Mouse (Mus musculus): ENCODE data around the gene Fgf5.

Gene Fgf5

DNA sequence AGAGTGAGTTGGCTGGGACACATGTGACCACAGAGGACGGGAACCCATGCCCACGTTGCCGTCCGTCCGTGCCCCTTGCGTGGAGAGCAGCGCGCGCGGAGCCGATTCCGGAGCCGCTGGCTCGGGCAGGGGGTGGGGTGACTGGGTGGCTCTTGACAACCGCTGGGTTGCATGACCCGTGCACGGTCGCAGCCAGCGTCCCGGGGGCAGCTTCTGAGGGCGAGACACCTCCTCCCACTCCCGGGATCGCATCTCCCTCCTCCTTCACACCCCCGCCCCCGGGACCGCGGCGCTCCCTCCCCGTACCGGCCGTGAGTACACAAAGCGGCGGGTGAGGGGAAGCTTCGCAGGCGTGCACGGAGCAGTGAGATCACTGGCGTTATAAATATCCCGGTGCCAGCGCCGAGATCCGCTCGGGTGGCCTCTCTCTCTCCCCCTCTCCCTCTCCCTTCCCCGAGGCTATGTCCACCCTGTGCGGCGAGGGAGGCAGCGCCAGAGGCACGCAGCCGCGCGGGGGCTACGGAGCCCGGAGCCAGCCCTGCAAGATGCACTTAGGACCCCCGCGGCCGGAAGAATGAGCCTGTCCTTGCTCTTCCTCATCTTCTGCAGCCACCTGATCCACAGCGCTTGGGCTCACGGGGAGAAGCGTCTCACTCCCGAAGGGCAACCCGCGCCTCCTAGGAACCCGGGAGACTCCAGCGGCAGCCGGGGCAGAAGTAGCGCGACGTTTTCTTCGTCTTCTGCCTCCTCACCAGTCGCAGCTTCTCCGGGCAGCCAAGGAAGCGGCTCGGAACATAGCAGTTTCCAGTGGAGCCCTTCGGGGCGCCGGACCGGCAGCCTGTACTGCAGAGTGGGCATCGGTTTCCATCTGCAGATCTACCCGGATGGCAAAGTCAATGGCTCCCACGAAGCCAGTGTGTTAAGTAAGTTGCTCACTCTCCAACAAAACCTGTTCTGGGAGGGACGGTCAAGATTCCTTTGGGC is at the start of gene Fgf5:
Fgf5 (plus strand) TSS at position 347 of the 984 bp plus-strand sequence.
- DNase-seq (ENCODE audit: low spot score in 2 of 2), result no peak

DNA sequence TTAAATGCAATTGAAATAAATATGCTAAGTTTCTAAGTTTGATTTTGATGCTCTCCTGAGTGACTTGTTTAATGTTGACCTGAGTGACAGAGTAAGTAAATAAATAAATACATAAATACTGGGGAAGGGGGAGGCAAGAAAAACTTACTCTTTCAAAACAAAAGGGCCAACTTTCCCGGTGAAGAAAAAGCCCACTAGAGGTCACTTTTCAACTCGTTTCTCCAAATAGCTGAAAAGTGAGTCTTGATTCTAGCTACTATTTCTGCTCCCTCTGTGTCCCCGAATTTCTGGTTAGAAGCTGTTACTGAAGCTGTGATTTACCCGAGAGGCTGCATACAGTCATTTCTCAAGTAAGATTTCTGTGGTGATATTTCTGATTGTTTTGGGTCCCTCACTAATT is 41.5 kb upstream of the Fgf5 start:
- no peak for DNase-seq (ENCODE audit: low spot score in 2 of 2)

DNA sequence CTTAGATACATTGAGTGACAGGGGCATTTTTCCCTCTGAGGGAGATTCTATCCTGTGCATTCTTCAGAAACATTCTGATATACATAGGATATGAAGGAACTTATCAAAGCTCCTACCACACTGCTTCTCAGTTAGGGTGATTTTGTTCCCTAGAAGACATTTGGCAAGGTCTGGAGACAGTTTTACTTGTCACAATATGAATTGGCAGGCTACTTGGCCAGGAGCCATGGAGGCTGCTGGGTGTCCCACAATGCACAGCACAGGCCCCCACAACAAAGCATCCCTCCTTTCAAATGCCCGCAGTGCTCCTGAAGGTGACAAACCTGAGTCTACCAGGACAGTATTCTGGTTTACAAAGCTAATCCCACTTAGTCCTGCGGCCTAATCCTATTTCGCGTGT is 32.0 kb upstream of the Fgf5 start:
- DNase-seq (ENCODE audit: low spot score in 2 of 2), result no peak

DNA sequence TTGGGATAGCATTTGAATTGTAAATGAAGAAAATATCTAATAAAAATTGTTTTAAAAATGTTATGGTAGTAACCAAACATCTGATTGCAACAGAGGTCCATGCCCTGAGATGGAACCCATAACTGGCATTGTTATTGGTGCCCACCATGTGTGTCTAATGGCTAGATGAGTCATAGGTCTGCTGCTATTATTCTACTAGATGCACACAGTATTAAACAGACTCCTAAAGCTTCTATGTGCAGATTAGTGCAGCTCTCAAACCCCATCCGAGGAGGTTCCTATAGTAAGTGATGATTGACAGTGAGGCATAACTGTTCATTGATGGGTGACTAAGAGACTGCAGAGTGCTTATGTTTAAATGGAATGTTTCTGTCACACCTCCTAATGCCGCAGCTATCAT is 27.3 kb upstream of the Fgf5 start:
- no peak for DNase-seq (ENCODE audit: low spot score in 2 of 2)

DNA sequence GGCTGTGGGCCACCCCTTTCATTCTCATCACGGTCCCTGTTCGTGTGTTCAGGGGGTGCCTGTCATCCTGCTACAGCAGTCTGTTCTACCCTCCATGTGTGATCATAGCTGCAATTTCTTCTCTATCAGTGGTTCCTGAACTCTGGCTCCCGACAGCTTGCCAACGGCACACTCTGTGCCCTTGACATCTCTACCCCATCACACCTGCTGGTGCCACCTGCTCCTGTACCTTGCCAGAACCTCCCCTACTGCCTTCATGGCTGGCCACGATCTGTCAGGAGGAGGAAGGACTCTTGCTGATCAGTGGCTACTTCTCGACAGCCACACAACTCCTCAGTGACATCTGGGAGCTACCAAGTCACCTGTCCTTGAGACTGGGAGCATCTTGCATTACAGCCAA is 24.5 kb upstream of the Fgf5 start:
- no peak for DNase-seq (ENCODE audit: low spot score in 2 of 2)

DNA sequence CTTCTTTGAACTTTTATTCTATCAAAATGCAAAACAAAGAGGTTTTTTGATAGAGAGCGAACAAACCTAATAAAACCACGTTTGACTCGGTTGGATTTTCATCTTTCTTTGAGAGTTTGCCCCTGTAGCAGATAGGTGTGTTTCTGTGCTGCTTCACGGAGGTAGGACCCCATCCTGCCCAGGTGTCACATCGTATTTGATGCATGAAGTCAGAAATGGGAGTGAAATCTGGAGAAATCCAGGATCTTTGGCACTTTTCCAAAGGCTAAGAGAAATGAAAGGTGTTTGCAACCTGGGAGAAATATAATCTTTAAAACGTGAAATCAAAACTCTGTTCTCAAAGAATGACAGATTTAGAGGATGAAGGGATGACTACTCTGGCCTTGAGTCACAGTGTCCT is 15.5 kb upstream of the Fgf5 start:
- DNase-seq (ENCODE audit: low spot score in 2 of 2), result no peak

DNA sequence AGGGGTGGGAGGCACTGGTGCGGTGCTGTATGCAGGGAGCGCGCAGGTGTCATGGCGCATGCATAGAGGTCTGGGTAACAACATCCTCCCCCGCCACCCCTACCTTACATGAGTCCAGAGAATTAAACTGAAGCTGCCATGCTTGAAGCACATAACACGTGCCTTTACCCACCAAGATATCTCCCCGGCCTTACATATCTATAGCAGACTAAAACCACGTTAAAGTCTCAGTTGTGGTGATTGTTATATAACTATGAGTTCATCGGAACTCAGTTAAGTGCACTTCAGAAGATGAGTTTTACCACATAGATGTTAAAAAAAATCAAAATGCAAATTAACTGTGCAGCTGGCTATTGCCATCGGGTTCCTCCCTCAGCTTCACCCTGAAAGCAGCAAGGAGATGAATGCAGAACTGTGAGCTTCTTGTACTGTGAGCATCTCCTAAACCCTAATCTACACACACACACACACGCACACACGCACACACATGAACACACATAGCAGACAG is 12.6 kb upstream of the Fgf5 start:
- no peak for DNase-seq (ENCODE audit: low spot score in 2 of 2)

DNA sequence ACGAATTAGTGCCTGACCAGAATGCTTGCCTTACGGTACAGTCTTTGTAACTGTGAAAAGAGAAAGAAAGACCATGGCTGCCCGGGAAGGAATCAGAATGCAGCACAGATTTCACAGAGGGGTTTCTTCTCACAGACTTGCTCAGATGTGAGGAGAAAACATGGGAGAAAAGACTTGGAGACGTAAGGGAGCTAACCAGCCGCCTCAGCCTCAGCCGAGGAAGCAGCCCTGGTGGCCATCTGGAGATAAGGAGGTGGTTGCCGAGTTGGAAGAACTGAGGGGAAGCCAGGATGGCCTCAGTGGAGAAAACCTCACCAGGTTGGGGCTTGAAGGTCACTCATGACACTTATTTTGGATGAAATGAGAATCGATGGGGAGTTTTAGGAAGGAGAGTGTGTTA is 8.7 kb upstream of the Fgf5 start:
- DNase-seq (ENCODE audit: low spot score in 2 of 2), result no peak

DNA sequence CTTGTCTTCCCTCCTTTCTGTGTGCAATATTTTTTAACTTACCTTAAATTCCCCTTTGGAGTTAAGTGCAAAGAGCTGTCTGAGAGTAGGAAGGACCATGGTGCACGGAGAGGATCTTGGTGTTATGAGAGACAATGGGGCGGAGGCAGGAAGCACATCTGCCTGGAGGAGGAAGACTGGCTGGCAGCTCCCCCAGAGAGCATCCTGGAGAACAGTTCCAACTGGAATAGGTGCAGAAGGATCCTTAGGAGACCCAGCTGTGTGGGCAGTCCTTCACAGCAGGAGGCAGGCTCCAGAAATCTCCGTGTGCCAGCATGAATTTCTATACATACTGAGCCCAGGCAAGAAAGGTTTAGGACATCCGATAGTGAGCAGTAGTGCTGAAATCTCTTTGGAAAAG is 8.0 kb upstream of the Fgf5 start:
- no peak for DNase-seq (ENCODE audit: low spot score in 2 of 2)

DNA sequence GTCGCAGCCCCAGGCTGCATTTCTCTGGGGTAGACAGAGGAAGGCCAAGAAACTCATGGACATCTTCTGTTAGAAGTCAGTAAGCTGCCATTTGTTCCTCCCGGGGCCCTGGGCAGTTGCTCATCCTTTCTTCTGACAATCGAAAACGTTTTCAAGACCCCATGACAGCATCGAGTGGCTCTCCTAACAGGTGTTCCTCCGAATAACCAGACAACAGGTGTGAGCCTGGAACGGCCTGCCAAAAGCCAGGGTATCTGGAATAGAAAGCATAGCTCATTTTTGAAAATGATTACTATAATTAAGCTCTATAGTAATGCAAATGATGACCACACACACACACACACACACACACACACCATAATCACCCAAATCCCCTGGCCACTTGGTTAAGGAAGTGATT is 7.2 kb upstream of the Fgf5 start:
- DNase-seq (ENCODE audit: low spot score in 2 of 2), result no peak

DNA sequence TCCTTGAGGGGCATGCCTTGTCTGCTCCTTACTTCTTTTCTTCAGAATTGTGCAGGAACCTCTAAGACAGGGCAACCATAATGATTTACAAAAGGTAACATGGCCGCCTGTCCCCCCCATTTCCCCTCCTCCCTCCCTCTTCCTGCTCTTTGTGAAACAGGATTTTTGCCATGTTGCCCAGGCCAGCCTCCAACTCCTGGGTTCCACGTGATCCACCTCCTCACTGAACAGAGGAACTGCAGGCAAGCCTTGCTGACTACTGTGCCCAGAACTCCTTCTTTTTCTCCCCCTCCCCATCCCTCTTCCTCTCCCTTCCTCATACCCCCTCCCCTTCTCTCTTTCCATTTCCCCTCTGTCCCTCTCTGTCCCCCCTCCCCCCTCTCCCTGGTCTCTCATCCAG is 6.5 kb upstream of the Fgf5 start:
- DNase-seq (ENCODE audit: low spot score in 2 of 2), result no peak

DNA sequence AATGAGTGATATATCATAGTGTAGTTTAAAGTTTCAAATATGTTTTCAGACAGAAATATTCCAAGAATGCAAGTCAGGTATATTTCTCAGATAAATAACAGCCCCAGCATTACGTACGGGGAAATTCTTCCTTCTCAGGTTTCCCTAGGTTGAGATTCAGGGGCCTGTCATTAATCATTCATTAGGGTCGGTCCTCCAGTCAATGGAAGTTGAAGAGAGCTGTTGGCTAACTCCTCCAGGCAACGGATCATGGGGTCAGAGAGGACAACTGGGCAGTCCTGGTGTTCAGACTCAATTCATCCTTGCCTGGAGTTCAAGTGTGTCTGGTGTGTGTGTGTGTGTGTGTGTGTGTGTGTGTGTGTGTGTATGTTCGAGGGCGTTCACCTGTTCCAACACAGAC is 837 bp upstream of the Fgf5 start:
- DNase-seq (ENCODE audit: low spot score in 2 of 2), result no peak

DNA sequence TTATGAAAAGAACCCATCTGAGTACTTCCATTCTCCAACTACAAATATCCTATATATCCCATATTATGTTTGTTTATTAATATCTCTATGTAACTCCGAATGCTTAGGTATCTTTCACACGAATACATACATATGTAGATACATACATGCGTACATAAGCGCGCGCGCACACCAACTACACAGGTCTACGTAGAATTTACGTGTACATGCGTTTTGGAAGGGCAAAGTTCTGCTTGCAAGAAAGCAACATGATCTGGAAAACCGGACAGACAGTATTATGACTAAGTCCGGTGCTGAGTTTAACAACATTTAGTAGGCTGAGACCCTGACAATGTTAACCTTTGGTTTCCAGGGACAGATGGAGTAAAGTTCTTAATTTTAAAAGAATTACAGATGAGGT is 1.2 kb downstream of the Fgf5 start:
- DNase-seq (ENCODE audit: low spot score in 2 of 2), result no peak

DNA sequence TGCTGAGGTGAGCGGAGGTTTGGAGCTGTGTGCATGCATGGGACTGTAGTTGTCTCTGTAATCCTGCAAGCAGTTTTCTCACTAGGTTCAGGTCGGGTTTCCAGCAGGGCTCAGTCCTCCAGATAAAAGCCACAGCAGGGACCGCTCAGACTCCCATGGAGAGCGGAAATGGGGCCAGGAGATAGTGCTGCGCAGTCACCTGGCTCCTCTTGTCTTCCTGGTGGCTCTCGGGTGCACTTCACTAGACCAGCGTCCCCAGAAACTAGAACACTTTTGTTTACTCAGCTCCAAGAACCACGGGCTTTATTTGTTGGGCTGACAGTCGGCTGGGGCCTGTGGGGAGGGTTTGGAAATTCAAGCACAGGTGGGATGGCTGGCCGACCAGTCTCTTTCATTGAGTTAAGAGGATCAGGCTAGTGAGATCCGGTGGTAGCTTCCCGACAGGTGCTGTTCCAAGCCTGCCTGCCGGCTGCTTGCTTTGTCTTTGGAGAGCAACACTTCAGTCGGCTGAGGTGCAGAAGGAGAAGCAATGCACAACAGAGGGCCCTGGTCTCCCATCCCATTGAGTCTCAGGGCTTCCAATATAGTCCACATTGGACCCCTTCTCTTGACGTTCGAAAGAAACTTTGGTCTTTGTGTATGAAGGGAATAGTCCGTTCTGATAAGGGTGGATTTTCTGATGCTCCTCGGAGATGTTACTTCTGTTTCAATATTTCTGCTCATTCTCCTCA is 1.9 kb downstream of the Fgf5 start:
- DNase-seq (ENCODE audit: low spot score in 2 of 2), result no peak

DNA sequence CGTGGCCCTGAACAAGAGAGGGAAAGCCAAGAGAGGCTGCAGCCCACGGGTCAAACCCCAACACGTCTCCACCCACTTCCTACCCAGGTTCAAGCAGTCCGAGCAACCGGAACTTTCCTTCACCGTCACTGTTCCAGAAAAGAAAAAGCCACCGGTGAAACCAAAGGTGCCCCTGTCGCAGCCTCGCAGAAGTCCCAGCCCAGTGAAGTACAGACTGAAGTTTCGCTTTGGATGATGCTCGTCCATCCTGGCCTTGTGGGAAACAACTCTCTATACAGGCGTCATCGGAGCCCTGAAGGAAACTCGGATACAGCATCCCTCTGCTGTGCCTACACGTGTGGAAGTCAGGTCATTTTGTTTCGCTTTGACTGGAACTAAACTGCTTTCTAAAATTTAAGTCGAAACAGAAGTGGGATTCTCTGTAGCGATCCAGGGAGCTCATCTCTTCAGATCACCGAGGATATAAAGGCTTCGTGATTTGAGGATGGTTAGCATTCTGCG is 21.4 kb downstream of the Fgf5 start:
- no peak for DNase-seq (ENCODE audit: low spot score in 2 of 2)

DNA sequence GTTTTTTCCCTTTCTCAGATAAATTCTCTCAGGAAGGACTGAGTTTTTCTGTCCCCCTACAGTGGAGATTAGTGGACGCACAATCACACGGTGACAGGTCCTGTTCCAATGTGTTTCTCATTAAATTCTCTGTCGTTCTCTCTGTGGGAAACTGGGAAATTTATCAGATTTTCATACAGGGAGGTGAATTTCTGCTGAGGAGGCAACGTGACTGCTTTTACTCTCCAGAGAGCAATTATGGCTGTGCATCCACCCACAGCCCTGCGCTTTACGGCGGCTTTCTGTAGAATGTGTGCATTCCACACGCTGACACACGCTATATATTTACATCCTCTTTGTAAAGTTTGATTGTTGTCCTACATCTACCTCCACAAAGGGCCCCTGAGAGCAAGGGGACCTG is 28.0 kb downstream of the Fgf5 start:
- DNase-seq (ENCODE audit: low spot score in 2 of 2), result no peak

DNA sequence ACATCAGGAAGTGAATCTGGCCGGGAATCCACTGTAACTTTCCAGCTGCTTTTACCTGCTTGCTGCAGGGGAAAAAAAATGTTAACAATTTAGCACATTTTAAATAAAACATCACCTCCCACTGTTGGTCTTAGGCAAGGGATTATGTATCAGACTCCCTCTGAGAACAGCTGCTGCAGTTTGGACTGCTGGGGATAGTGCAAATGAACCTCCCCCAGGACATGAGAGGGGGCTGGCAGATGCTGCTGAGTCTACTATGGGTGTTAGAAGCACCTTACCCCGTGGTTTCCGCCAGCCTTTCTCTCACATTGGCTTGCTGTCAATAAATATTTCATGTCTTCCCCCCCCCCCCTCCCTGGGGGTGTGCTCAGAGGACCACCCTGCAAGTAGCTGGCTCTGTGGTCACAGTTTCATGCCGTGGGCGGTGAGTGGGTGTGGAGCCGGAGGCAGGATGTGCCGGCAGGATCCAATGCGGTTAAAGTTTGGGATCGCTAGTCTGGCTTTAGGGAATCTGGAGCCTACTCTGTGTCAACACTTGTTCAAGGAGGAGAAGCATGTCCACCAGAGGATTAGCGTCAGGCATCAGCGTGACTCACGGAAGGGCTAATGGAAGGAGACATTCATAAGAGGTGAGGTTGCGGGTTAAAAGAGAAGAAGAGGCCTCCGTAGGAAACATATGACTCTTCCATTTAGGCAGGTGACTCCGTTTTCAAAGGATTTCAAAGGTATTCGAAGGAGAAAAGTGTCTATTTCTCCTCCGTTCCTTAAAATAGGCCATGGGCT is 29.9 kb downstream of the Fgf5 start:
- DNase-seq (ENCODE audit: low spot score in 2 of 2), result peak in 1 of 2 experiments; percentile 20

DNA sequence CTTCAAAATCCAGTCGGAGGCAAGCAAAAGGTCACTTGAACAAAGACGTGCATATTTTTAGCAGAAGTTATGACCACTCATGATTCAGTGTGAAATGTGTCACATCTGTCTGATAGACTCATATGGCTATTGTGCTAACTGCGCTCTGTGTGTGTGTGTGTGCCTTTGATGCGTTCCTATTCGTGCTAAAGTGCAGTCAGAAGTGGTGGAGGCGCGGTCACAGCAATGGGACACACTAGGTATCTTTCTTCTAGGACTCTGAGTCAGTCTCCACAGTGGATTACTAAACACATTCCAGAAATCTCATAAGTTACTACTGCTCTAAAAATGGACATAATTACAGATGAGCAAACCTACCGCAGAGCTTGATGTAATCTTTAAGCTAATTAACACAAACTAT is 36.7 kb downstream of the Fgf5 start:
- no peak for DNase-seq (ENCODE audit: low spot score in 2 of 2)

DNA sequence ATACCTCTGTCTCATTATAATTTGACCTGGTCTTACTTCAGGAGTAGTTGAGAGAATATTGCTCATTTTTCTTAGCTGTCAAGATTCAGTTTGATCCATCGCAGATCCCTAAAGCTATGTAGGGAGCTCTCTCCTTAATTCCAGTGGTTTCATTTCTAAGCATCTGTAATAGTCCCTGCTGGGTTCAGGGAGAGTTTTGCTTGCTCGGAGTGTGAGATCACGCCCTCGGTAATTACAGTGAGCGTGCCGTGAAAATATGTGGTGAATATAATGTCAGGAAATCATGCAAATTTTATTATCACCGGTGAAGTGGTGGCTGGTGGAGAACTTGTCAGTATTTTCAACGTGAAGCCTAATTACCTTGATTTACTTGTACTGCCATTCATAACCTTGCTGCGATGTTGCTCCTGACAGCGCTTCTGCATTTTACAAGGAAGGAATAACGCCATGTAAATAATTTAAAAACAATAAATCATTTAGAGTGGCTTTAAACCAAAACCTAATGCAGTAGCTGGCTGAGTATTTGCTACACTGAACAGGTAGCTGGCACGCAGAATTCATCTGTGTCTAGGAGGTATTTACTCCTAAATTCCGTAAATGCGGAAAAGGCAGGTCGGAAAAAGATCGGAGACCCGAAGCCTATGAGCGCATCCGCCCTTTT is 38.5 kb downstream of the Fgf5 start:
- no peak for DNase-seq (ENCODE audit: low spot score in 2 of 2)

DNA sequence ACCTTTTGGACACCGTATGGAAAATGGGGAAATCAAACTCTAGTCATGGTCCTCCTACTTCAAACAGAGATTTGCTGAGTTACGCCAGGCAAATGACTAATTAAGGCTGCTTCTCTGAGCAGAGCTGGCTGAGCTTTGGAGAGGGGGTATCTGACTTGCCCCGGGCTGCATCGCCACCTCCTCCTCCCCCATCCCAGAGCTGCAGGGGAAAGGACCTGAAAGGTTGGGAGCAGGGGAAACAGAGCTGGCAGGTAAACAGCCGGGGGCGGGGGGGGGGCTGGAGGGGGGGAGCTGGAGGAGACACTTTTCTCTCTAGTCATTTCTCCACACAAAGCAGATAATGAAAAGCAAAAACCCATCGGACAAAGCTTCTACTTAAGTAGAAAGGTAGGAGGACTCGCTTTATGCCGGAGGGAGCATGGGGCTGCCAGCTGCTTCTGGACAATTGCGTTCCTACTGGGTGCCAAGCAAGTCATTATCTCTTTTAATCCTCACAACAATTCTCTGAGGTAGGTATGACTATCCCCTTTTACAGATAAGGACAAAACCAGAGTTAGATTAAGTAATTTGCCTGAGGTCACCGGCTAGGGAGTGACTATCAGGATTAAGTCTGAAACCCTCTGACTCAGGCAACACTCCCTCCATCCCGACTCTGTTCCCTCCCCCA is 39.2 kb downstream of the Fgf5 start:
- no peak for DNase-seq (ENCODE audit: low spot score in 2 of 2)

DNA sequence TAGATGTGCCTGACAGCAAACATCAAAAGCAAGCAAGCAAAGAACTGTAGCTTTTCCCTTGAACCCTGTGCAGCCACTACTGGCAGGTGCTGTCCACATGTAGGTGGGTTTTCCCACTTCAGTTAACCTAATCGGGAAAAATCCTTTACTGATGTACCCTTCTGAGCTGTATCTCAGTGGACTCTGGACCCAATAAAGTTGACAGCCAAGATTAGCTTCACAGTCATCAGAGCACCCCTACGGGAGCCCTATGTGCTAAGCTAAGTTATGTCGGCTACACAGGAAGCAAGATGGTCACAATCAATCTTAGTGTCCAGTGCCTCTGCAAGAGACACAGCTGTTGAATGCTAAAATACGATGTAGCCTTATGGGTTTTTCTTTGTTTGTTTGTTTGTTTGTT is 46.1 kb downstream of the Fgf5 start:
- no peak for DNase-seq (ENCODE audit: low spot score in 2 of 2)
